Mouse (Mus musculus) 3134 (cell line): ENCODE data around the gene Rcn1.

Experiments used
- DNase-seq: peaks from one replicate; pipeline ENCODE4 v3.0.0-alpha.2; 2011; ENCODE audit warnings: low spot score; ENCODE audit not compliant: insufficient read length; ENCODE audit errors: extremely low read depth

Rcn1 gene

DNA sequence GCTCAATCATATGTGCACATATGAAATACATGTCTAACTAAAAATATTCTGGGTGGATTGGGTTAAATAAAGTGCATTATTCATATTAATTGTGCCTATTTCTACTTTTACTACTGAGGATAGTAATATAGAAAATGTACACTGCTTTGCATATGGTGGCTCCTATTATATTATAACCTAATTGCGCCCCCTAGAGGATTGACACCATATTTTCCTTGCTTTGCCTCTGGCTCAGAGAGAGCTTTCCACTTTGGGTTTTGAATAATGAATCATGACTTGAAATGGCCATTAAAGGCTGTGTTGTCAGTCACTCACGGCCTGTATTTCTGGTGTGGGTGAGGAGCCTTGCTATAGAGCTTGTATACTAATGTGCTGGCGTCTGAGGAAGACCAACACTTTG, 59.1 kb downstream of the Rcn1 start:
- DNase-seq = no peak

DNA sequence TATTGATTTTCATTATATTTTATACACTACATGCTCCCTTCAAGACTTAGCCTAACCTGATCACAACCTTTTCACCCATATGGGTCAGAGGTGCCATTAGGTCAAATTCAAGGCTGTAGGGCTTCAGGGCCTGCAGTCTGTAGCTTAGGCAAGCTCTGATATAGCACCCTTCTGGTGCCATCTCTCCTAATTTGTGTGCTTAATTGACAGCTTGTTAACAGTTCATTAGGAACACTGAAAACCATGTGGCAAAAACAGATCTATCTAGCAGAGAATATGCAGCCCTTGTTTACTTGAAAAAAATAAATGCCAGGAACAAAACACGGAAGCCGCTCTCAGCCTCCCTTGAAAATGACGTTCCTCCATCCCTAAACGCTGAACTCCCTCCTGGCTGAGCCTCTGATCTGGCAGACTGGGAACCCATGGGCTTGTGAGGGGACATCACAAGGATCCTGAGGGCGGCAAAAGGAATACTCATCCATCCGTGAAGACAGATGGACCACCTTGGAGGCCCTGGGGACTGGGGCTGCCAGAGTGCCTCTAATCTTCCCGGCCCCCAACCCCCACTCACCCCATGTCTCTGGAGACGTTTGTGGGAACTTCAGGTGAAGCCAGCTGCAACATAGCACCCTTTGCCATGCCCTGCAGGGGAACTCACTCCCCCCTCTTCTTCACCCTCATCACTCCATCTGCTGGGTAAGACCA, 61.8 kb downstream of the Rcn1 start:
- DNase-seq = no peak

DNA sequence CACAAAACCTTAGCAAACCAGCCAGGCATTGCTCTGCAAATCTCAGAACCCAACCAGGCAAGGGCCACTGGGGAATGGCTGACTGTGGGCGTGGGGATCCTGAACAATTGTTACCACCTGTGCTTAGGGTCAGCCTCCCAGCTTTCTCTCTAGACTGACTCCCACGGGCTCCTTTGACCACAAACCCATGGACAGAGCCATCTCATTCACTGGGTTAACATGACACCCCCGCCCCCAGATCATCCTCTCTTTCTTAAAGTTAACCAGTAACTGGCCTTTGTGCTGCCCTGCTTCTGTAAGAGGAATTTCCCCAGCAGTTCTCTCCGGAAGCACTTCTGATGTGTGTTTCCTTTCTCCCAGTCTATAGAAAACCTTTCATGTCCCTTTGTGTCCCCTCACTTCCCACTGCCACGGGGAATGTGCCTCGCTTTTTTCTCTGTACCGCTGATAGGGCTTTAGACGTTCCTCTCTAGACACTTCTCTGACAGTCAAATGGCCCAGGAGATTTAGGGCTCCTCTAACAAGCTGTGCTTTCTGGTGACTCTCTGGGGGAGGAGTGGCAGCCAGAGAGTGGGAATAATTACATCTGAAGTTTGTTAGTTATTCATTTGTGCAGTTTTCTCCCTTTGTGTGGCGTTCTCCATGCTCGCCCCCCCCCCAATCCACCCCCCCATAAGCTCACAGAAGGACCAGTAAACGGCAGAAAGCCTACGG, 62.6 kb downstream of the Rcn1 start:
- no peak for DNase-seq
